Mouse (Mus musculus) megakaryocyte, embryonic 14.5 days (primary cell): ENCODE data around the gene Pklr.

Experiments
- FLI1 ChIP-seq: IDR thresholded peaks from 2 replicates; pipeline ENCODE4 v1.6.1; 2012; ENCODE audit warnings: low read length, inconsistent platforms, mixed read lengths
- GATA1 ChIP-seq: IDR thresholded peaks from 3 replicates; pipeline ENCODE4 v1.6.1; 2012; ENCODE audit warnings: mixed read lengths, low read length, inconsistent platforms, borderline replicate concordance

DNA sequence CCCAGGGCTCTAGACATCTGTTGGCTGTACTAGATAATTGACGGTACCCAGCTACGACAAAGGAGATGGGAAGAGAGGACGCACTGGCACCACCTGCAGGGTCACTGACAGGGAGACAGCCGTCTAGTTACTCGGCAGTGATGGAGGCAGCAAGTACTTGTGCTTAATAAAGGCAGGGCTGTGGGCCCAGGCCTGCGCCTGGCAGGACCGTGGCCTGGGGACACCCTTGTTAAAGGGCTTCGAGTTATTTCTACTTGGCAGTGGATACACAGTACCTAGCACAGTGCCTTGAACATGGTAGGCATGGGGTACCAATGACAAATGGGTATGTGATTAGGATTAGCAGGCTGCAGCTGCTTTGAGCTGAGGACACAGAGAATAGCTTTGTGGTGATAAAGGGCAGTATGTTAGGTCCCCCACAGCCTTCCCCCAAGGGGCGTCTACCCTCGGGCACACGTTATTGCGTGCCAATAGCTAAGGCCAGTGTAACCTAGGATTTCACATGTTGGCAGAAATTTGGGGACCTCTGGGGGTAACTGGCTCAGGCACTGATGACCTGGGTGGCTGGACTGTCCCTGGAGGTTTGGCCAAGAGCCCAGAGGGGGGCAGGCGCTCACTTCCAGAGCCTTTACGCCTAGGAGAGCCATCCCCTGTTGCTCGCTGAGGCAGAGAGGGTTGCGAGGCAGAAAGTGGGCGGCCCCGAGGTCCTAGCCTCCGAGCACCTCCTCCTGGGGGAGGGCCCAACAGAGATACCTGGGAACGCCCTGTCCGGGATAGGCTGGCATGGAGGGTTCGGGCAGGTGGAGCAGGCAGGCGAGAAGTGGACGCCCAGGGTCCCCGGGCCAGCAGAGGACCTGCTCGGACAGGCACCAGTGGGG lies 11.4 kb downstream of the Pklr start:
- TF ChIP-seq FLI1 (no peak), GATA1 (no peak)
